ENCODE assay signal across 1 mouse cellular context in genomic region chr7:143627555-143628286, GRCm38 (mm10).
TF ChIP-seq lines count a peak whose summit lies in the region.

No protein-coding gene starts in this region.

TF ChIP-seq in MEL, 35 proteins besides CTCF, POLR2A, EP300 and RAD21 (continued from another document):
- TF ChIP-seq NRF1 (IDR thresholded peaks at IDR 0.05; ENCODE audit: insufficient read depth, low read depth, low read length, poor library complexity, severe bottlenecking) (no peak), GATA1 (IDR thresholded peaks at IDR 0.05; ENCODE audit: low read depth, low read length) (peak; percentile 44), ETS1 (IDR thresholded peaks at IDR 0.05; ENCODE audit: low read depth, low read length) (peak; percentile 5; the same call in 1 of the 2 replicates), HCFC1 (IDR thresholded peaks at IDR 0.05; ENCODE audit: low read depth, low read length) (0 out of 2 replicates have a peak, but pooled peaks have one; percentile 53), MYB (IDR thresholded peaks at IDR 0.05; ENCODE audit: low read depth, low read length) (no peak), MXI1 (IDR thresholded peaks at IDR 0.05; ENCODE audit: low read depth, low read length) (no peak), MYC (IDR thresholded peaks at IDR 0.05; ENCODE audit: low read depth, low read length) (no peak), MAZ (IDR thresholded peaks at IDR 0.05; ENCODE audit: low read depth, low read length) (no peak)
